Mouse (Mus musculus): ENCODE measurements at regions not wholly inside any gene's neighbourhood (a gene's known extent, or its start where the extent isn't known, plus 50 kb on each side); places are given as distances from the start of the nearest gene placed in this dataset.

- TF ChIP-seq CTCF (IDR thresholded peaks at IDR 0.05; ENCODE audit: low read depth), result no peak
- TF ChIP-seq EP300 (optimal IDR thresholded peaks at IDR 0.05), result no peak
These were observed 263.9 kb upstream of the Zfp507 start for GRCm38 (mm10) chr7:36066725-36067124.
